Mouse (Mus musculus): ENCODE data around the gene Pofut2.

DNA sequence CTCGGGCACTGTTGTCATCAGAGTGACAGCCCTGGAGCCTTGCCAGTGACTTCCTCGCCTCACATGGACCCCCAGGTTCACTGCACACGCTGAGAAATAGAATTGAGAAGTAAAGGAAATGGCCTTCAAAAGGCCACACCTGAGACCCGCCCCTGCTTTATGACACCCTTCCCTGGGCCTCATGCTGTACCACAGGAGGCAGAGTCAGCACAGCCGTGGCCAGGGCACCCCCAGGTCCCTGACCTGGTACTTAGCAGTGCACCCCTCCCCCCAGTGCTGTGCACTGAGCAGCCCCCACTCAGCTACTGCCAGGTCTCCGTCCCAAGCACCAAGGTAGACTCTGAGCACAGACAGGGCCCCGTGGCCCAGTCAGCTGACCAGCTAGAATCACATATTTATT is 10.1 kb downstream of the Pofut2 start:
- TF ChIP-seq POLR2A (IDR thresholded peaks at IDR 0.05; ENCODE audit: borderline replicate concordance, insufficient read depth, low read length) (no peak), CTCF (IDR thresholded peaks at IDR 0.05; ENCODE audit: borderline replicate concordance, insufficient read depth, low read depth, low read length) (no peak)

Data from cerebellum, adult 2 months (tissue).